Mouse (Mus musculus) embryo, embryonic 10 days (tissue): ENCODE data around the gene Ttc30a1.
"Not testable (repeated sequence)": the region's sequence is repeated elsewhere in the genome, so short reads cannot be mapped to it uniquely, and the experiment has no call there.

ENCODE experiments used
- DNase-seq: peaks from one replicate; pipeline ENCODE4 v3.0.0-alpha.2; 2015; ENCODE audit warnings: low spot score

The Ttc30a1 gene

GRCm38 (mm10) chr2:75983091-75983490, 1.3 kb upstream of the Ttc30a1 start:
- DNase-seq: no peak

GRCm38 (mm10) chr2:75982626-75983025, 859 bp upstream of the Ttc30a1 start:
- no peak for DNase-seq

DNA sequence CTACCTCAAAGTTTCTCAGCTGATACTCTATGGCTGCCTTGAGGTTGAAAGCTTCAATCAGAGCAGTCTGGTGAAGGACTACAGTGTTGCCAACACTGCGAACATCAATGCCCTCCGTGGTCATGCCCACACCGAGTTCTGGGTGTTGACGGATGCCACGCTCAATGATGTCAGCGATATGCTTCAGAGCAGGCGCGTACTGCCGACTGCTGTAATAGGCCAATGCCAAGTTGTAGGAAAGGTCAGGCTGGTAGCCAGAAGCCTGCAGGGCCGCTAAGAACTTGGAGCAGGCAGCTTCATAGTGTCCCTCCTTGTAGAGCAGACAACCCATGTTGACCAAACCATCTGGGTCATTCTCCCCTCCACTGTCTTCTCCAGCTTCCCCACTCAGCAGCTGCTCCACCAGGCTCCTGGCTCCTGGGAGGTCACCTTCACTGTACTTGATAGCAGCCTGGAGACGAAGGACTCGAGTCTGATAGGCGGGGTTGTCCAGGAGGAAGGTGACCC, 781 bp downstream of the Ttc30a1 start:
- DNase-seq: not testable (repeated sequence)

GRCm38 (mm10) chr2:75977752-75978368, 3.9 kb downstream of the Ttc30a1 start, which contains the start of gene Ttc30a2:
Gene Ttc30a2 (minus strand): TSS chr2:75978170.
- peak; percentile 66 for DNase-seq

DNA sequence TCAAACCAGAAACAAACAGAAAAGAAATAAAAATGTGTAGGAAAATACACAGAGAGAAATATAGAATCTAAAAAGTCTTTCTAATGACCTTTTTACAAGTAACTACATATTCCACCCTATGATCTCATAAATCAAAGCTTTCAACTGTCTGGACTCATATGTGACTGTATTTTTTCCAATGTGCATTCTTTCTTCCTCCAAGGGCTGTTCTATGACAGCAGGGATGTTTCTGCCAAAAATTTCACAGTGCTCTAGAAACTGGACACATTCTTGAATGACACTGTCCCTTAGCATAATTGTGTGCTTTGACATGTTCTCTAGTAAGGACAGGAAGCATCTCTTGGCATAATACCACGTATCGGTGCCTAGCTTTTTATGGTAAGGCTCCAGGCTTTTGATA, 5.7 kb downstream of the Ttc30a1 start:
- not testable (repeated sequence) for DNase-seq

DNA sequence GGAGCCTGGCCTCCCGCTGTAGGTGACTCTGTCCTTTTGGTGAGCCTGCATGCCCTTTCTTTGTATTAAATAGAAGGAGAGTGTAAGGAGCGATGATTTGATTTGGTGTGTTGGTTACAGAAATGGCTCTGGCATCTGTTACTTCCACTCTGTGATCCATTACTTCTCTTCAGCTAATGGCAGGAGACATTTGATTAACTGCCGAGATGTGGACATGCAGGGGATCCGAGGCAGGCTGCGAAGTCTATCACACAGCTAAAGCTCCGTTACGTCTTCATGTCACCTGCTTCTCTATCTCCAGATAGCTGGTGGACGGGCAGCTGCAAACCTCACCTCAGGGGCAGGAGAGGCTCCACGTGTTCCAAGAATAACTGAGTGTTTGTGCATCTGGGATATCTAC, 7.6 kb downstream of the Ttc30a1 start:
- DNase-seq: no peak

DNA sequence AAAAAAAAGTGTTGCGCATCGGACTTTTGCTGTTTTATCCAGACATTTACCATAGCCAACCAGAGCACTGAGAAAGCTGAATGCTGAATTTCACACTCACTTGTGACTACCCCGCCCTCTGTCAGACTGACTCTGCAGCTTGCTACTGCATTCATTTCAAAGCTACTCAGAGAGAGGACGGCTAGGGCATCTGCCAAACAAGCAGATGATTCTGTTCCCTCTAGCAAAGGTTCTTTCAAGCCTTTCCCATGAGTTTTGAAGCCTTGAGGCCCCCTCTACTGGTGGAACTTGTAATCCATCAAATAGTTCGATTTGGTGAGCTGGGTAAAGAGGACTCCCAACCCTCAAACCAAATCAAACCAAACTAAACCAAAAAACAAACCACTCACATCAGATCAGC, 16.8 kb downstream of the Ttc30a1 start:
- DNase-seq: peak; percentile 81

- DNase-seq: peak; percentile 84
These were observed 17.3 kb downstream of the Ttc30a1 start for GRCm38 (mm10) chr2:75964512-75964911.

GRCm38 (mm10) chr2:75964051-75964450, 17.7 kb downstream of the Ttc30a1 start:
- DNase-seq: no peak

DNA sequence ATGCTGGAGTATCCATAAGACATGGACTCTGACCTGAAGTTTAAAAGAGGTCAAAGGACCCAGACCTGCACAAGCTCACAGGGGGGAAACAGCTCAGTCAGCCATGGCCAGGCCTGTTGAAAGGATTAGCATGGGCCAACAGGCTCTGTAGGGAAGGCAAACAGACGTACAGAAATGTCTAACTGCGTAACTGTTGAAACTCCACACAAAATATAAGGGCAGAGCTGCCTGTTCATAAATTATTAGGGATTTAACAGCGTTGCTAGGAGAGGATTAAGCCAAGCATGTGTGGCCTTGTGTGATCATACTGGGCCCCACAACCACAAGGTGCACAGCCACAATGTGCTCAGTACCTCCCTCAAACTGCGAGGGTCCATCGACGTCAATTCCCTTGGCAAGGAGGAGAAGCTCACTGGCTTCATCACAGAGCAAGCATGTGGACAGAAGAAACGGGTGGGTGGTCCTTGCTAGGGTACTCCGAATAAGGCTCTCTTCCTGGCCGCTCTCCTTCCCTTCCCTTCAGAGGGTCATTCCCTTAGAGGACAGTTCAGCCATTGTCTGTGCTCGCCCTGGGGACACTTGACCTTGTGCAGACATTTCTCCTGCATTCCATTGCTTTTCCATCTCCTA, 18.4 kb downstream of the Ttc30a1 start:
- peak; percentile 42 for DNase-seq

DNA sequence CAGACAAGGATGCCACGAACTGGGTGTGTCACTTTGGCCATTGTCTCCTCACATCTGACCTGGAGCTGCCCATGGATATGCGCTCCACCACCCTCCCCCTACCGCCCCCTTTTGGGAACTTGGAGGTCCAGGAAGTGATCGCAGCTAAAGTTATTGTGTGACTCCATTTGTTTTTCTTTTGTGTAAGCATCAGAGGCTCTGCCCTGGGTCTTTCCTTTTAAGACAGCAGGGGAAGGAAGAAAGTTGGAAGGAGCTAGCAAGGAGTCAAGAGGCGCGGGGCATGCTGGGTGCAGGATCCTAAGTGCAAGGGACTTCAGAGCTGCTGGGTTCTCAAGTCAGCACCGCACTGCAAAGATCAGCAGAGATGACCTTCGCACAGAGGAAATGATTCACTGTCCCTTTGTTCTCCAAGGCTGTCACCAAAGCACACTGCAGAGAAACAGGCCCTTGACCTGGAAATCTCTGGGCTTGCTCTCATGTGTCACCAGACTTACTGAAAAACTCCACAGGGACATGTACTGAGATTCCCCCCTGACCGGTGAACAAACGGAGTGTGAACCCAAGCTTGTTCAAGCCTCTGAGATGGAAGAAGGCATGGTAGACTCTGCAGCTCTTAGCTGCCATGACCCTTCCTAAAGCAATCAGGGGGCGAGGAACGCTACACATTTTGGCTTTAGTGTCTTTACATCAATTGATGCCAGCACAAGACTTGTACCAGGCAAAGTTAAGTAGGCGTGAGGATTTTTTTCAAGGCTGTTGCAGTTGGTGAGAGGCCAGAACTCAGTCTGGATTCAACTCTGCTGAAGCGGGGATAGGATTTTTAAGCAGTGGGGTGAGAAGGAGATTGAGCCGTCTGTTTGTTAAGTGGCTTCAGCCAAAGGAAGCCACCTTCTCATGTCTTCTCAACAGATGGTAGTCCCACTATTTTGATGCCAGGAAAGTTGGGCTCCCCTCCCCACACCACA, 21.1 kb downstream of the Ttc30a1 start:
- DNase-seq: peak; percentile 52

GRCm38 (mm10) chr2:75959850-75960365, 21.9 kb downstream of the Ttc30a1 start:
- peak; percentile 54 for DNase-seq

- peak; percentile 46 for DNase-seq
These were observed 22.5 kb downstream of the Ttc30a1 start for GRCm38 (mm10) chr2:75959183-75959849.

DNA sequence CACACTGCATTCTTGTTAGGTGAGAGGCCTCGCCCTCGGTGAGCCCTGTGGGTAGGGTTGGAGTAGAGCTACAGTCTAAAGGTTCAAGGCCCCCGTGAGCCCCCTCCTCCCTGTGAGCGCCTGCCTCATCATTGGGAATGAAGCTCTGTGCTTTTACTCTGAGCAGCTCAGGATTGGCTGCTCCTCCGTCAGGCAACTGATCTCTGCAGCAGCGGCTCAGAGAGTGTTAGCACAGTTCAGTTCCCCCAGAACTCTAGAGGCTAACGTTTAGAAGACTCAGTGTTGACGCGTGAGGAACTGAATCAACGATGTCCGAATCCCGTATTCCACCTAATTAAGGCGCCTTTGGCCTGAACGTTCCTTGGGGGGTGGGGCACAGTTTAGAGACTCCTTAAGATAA, 26.1 kb downstream of the Ttc30a1 start:
- no peak for DNase-seq

DNA sequence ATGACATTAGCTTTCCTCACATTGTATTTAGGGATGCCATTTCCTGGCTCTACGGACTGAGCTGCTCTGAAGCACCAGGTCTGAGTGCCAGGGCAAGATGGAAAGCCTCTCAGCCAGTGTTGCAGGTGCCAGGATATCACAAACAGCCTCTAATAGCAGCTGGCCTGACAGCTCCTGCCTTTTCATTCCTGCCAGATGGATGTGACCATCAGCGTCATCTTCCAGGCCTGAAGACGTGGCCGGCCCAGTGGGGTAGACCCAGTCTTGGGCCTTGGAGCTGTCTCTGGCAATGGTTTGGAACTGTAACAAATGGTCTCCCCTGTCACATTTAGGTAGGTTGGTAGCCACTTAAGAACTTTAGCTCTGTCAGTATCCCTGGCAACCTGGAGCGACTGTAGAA, 28.4 kb downstream of the Ttc30a1 start:
- DNase-seq: no peak

GRCm38 (mm10) chr2:75950685-75951084, 31.1 kb downstream of the Ttc30a1 start:
- no peak for DNase-seq

DNA sequence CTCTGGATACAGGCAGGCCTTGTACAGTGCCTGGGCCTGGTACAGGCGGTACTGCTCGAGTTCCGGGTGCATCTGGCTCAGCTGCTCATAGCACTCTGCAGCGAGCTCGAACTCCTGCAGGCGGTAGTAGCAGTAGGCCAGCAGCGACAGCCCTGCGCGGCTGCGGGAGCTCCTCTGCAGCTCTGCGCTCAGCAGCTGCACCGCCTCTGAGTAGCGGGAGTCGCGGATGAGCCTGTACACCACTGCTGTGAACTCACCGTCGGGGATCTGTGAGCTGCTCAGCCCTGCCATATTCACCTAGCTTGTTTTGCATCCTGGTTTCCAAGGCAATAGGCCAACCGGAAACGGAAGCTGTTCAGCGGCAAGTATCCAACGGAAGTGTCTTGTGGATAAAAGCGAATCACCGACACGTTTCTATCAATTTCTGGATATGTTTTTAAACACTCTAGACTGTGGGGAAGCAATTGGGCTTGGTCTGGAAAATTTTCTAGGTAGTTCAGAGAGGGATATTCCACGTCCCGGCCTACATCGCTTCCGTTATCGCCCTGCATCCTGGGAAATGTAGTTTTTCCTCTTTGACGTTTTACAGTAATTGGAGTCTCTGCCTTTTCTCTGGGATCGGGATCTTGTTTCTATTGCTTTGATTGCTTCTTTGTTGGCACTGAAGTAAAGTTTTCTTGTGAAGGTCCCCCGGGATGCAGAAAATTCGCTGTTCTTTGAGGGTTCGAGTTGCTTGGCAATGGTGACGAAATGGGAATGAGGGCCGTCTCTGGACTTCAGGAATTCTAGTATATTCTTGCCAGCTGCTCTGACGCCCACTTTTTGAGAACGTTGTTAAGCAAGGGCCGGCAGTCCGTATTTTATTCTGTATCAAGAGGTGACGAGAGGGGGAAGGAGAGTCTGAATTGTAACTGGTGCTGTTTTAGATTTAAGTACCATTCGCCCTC, 43.4 kb downstream of the Ttc30a1 start, which contains the start of gene Ttc30b:
Ttc30b (minus strand) TSS at position 469 of the 947 bp plus-strand sequence.
- DNase-seq: peak; percentile 91

DNA sequence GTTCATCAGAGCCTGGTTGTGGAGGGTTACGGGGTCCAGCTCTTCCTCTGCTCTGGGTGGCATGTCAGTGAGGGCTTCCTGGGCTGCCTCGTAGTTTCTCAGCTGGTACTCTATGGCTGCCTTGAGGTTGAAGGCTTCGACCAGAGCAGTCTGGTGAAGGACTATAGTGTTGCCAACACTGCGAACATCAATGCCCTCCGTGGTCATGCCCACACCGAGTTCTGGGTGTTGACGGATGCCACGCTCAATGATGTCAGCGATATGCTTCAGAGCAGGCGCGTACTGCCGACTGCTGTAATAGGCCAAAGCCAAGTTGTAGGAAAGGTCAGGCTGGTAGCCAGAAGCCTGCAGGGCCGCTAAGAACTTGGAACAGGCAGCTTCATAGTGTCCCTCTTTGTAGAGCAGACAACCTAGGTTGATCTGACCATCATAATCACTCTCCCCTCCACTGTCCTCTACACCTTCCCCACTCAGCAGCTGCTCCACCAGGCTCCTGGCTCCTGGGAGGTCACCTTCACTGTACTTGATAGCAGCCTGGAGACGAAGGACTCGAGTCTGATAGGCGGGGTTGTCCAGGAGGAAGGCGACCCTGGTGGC, 44.1 kb downstream of the Ttc30a1 start:
- not testable (repeated sequence) for DNase-seq

- DNase-seq: not testable (repeated sequence)
These were observed 45.1 kb downstream of the Ttc30a1 start for GRCm38 (mm10) chr2:75936685-75937084.

- no peak for DNase-seq
These were observed 48.2 kb downstream of the Ttc30a1 start for GRCm38 (mm10) chr2:75933541-75933940.
